Mouse (Mus musculus): Measurements from ENCODE around the gene Gm20481. TPM values are rescaled to one million over a fixed set of nuclear protein-coding genes. Genes with fewer than 3 reads are reported as not detected.
"Not testable (repeated sequence)": the region's sequence is repeated elsewhere in the genome, so short reads cannot be mapped to it uniquely, and the experiment has no call there.

The Gm20481 gene
- total RNA-seq, 1 experiment from 2014 or later, result not detected

GRCm38 (mm10) chr17:34948721-34949552 is 20.8 kb upstream of the Gm20481 start:
- ATAC-seq (replicated peaks in 1 of 2; ENCODE audit: insufficient read depth in 1 of 2, low FRiP score in 2 of 2, low TSS enrichment in 1 of 2, low read depth in 1 of 2, poor library complexity in 2 of 2, severe bottlenecking in 2 of 2), result not testable (repeated sequence)

DNA sequence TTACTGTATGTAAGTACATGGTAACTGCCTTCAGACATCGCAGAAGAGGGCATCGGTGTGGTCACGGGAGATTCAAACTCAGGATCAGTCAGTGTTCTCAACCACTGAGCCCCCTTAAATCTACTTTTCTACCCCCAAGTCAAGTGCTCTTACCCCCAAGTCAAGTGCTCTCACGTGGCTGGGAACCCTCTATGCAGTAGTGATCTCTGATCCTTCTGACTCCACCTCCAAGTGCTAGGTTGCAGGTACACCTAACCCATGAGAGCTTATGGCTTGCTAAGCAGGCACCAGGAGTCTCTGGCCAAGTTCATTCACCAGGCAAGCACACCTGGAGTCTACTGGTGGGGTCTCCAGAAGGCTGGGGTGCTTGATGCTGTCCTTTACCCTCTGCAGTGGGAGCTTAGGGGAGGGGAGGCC is 20.2 kb upstream of the Gm20481 start:
- ATAC-seq (replicated peaks in 1 of 2; ENCODE audit: insufficient read depth in 1 of 2, low FRiP score in 2 of 2, low TSS enrichment in 1 of 2, low read depth in 1 of 2, poor library complexity in 2 of 2, severe bottlenecking in 2 of 2), result no peak

GRCm38 (mm10) chr17:34950514-34951455 is 18.9 kb upstream of the Gm20481 start:
- no peak for ATAC-seq (replicated peaks in 1 of 2; ENCODE audit: insufficient read depth in 1 of 2, low FRiP score in 2 of 2, low TSS enrichment in 1 of 2, low read depth in 1 of 2, poor library complexity in 2 of 2, severe bottlenecking in 2 of 2)

DNA sequence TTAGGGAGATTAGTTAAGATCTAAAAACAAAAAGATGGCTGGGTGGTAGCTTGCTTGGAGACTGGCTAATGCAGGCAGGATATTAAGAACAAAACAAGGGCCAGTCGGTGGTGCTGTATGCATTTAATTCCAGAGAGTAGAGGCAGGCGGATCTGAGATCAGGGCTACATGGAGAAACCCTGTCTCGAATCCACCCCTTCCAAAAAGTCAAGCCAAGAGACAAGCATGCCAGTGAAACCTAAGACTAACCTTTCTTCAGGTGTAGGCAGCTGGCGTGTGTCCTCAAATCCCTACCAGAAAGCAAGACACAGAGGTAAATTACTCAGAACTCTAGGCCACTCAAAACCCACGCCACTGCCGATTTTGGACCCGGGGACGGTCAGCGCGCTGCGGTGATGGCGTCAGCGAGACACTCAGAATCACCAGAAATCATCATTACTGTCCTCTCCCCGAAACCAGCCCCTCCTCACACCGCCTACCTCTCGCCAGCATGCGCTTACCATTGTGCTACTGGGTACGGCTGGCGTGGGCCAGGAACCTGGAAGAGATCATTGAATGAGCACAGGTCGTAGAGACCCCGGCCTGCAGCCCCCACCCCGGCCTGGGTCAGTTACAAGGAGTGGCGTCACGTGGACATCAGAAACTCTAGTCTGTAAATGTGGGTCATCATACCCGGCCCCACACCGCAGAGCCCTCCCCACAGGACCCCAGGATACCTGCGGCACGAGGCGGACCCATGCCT is 17.9 kb upstream of the Gm20481 start:
- ATAC-seq (replicated peaks in 1 of 2; ENCODE audit: insufficient read depth in 1 of 2, low FRiP score in 2 of 2, low TSS enrichment in 1 of 2, low read depth in 1 of 2, poor library complexity in 2 of 2, severe bottlenecking in 2 of 2), result peak in 1 of 2 experiments; percentile 4; a peak in 1 of 4 replicates

DNA sequence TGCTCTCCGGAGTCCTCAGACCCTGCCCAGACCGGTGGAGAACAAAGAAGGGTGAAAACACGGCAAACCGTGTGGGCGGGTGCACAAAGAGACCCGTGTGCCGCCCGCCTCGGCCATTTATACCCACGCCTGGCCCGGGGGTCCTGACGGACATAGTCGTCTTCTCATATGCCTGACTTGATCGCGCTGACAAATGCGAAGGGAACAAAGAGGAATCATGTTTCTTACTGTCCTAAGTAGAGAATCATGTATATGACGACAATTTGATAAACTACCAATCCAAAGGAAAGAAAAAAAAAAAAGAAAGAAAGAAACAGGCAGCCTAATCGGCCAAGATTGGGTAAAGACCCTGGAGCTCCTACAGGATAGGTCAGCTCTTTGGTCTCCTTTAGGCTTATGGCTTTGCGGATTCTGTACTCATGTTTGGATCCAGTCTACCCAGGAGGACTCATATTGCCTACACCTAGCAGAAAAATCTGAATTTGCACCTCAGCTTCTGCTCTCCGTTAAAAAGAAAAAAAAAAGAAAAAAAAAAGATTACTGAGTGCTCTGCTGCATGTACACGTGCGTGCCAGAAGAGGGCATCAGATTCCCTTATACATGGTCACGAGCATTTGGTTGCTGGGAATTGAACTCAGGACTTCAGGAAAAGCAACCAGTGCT is 17.2 kb upstream of the Gm20481 start:
- peak; percentile 78 to 82 for ATAC-seq (replicated peaks in 1 of 2; ENCODE audit: insufficient read depth in 1 of 2, low FRiP score in 2 of 2, low TSS enrichment in 1 of 2, low read depth in 1 of 2, poor library complexity in 2 of 2, severe bottlenecking in 2 of 2)

GRCm38 (mm10) chr17:34953258-34953657 is 16.5 kb upstream of the Gm20481 start:
- no peak for ATAC-seq (replicated peaks in 1 of 2; ENCODE audit: insufficient read depth in 1 of 2, low FRiP score in 2 of 2, low TSS enrichment in 1 of 2, low read depth in 1 of 2, poor library complexity in 2 of 2, severe bottlenecking in 2 of 2)

DNA sequence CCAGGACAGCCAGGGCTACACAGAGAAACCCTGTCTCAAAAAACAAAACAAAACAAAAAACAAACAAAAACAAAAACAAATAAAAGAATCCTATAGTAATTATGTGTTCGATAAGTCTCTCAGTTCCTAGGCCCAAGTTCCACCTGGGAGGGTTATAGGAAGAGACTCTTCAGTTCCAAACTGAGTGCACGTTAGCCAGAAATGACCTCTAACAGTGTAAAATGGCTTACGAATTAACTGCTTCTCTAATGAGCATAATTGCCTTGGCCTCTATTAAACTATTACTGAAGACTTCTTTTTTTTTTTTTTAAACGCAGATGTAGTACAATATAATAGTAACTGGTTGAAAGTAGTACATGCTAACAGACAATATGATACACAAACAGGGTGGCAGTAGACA is 15.8 kb upstream of the Gm20481 start:
- ATAC-seq (replicated peaks in 1 of 2; ENCODE audit: insufficient read depth in 1 of 2, low FRiP score in 2 of 2, low TSS enrichment in 1 of 2, low read depth in 1 of 2, poor library complexity in 2 of 2, severe bottlenecking in 2 of 2), result no peak

GRCm38 (mm10) chr17:34954831-34955230 is 14.9 kb upstream of the Gm20481 start:
- no peak for ATAC-seq (replicated peaks in 1 of 2; ENCODE audit: insufficient read depth in 1 of 2, low FRiP score in 2 of 2, low TSS enrichment in 1 of 2, low read depth in 1 of 2, poor library complexity in 2 of 2, severe bottlenecking in 2 of 2)

DNA sequence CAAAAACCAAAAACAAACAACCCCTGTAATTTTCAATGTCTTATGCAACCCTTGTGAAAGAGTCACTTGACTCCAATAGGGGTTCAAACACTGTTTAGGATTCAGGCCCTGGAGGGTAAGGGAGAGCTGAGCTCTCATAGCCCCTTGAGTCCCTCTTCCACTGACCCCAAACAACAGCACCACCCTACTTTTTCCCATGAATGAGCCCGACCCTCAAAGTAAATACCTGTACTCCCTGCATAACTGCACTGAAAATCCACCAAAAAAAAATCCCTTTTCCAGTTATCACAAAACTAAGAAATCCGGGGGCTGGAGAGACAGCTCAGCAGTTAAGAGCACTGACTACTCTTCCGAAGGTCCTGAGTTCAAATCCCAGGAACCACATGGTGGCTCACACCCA is 13.8 kb upstream of the Gm20481 start:
- no peak for ATAC-seq (replicated peaks in 1 of 2; ENCODE audit: insufficient read depth in 1 of 2, low FRiP score in 2 of 2, low TSS enrichment in 1 of 2, low read depth in 1 of 2, poor library complexity in 2 of 2, severe bottlenecking in 2 of 2)

- ATAC-seq (replicated peaks in 1 of 2; ENCODE audit: insufficient read depth in 1 of 2, low FRiP score in 2 of 2, low TSS enrichment in 1 of 2, low read depth in 1 of 2, poor library complexity in 2 of 2, severe bottlenecking in 2 of 2), result no peak
Observed at GRCm38 (mm10) chr17:34956340-34956739, 13.4 kb upstream of the Gm20481 start.

- not testable (repeated sequence) for ATAC-seq (replicated peaks in 1 of 2; ENCODE audit: insufficient read depth in 1 of 2, low FRiP score in 2 of 2, low TSS enrichment in 1 of 2, low read depth in 1 of 2, poor library complexity in 2 of 2, severe bottlenecking in 2 of 2)
Observed at GRCm38 (mm10) chr17:34957291-34957690, 12.4 kb upstream of the Gm20481 start.

GRCm38 (mm10) chr17:34957966-34958365 is 11.7 kb upstream of the Gm20481 start:
- not testable (repeated sequence) for ATAC-seq (replicated peaks in 1 of 2; ENCODE audit: insufficient read depth in 1 of 2, low FRiP score in 2 of 2, low TSS enrichment in 1 of 2, low read depth in 1 of 2, poor library complexity in 2 of 2, severe bottlenecking in 2 of 2)

- ATAC-seq (replicated peaks in 1 of 2; ENCODE audit: insufficient read depth in 1 of 2, low FRiP score in 2 of 2, low TSS enrichment in 1 of 2, low read depth in 1 of 2, poor library complexity in 2 of 2, severe bottlenecking in 2 of 2), result peak in 1 of 2 experiments; percentile 19; a peak in 1 of 4 replicates
Observed at GRCm38 (mm10) chr17:34958734-34959129, 11.0 kb upstream of the Gm20481 start.

DNA sequence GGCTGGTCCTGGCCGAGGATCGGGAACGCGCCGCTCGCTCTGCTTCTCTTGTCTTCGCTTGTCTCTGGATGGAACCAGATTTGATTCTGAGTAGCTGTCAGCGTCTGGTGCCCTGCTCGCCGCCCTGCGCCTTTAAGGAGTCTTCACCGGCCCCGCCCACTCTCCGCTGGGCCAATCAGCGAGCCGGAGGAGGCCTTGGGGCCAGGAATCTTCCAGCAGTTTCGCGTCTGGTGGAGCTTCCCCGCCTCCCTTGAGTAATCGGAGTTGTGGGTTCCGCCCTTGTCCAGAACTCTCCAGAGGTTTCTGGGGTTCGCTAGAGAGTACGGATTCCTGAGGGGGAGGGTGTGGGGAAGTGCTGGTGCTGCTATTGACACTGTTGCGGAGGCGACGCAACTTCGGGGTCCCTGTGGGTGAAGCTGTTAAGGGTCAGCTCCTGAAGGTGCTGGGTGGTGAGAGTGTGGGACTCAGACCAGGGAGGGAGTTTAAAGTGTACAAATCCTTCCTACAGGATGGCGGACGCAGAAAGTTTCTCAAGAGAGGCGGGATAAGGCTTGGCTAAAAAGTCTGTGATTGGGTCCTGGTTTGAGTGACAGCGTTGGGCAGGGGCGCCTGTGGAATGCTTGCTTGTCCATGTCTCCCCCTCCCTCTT is 10.5 kb upstream of the Gm20481 start, which contains the start of gene Hspa1b:
Gene Hspa1b (minus strand): TSS at position 109 of the 649 bp plus-strand sequence.
- peak; percentile 93 for ATAC-seq (replicated peaks in 1 of 2; ENCODE audit: insufficient read depth in 1 of 2, low FRiP score in 2 of 2, low TSS enrichment in 1 of 2, low read depth in 1 of 2, poor library complexity in 2 of 2, severe bottlenecking in 2 of 2)

DNA sequence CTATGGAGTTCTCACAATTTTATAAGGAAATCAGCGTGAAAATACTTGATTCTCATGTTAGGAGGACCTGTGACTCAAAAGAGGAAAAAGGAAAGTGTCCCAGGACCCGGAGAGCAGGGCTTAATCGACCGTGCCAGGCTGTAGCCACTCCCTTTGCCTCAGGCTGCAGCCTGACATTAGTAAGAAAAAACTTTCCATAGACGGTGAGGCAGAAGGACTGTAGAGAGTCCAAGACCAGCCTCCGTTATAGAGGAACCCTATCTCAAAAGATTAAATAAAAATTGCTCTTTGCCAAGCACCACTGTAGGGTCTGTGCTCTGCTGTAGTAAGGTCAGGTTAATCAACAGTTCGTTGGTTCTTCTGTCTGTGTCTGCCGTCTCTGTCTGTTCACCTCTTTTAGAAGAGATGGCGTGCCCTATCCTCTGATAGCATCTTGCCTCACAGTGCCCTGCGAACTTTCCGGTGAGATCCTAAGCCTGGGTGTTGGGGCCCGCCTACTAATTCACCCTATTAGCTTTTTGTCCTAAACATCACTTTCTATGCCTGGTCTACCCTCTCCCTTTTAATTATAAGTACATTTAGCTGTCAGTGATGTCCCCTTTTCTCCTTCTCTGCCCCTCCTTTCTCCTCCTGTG is 9.7 kb upstream of the Gm20481 start:
- ATAC-seq (replicated peaks in 1 of 2; ENCODE audit: insufficient read depth in 1 of 2, low FRiP score in 2 of 2, low TSS enrichment in 1 of 2, low read depth in 1 of 2, poor library complexity in 2 of 2, severe bottlenecking in 2 of 2), result no peak
